Mouse (Mus musculus): Measurements from ENCODE around the gene Ist1.

- TF ChIP-seq CTCF (IDR thresholded peaks at IDR 0.05; ENCODE audit: extremely low read depth, insufficient read depth, insufficient read length, insufficient replicate concordance): no peak
- TF ChIP-seq POLR2A (IDR thresholded peaks at IDR 0.05; ENCODE audit: low read depth, low read length): no peak
These were observed 38.0 kb upstream of the Ist1 start for GRCm38 (mm10) chr8:109731012-109731411.
